Mouse (Mus musculus) hindbrain, embryonic 12.5 days (tissue): ENCODE data around the gene Ldb2. TPM values are rescaled to one million over a fixed set of nuclear protein-coding genes. Genes with fewer than 3 reads are reported as not detected.

Experiments
- ATAC-seq: fragments of 200-750 bp; cut with Nextera tagmentation; 2 replicates; pipeline ENCODE4 v1.8.0; 2017; ENCODE audit warnings: moderate TSS enrichment; ENCODE audit not compliant: low FRiP score
- H3K27ac ChIP-seq: fragments of 300-500 bp; sonication (generic); 2 replicates; pipeline ENCODE4 v1.5.1; 2016; ENCODE audit warnings: mild to moderate bottlenecking
- H3K27me3 ChIP-seq: fragments of 300-500 bp; sonication (generic); 2 replicates; pipeline ENCODE4 v1.6.1; 2016; ENCODE audit warnings: mild to moderate bottlenecking
- H3K36me3 ChIP-seq: fragments of 300-500 bp; sonication (generic); 2 replicates; pipeline ENCODE4 v1.6.1; 2016; ENCODE audit warnings: mild to moderate bottlenecking
- H3K4me1 ChIP-seq: fragments of 300-500 bp; sonication (generic); 2 replicates; pipeline ENCODE4 v1.6.1; 2016
- H3K4me2 ChIP-seq: fragments of 300-500 bp; sonication (generic); replicated peaks from 2 replicates; pipeline ENCODE4 v1.6.1; 2016; ENCODE audit warnings: mild to moderate bottlenecking
- H3K4me3 ChIP-seq: fragments of 300-500 bp; sonication (generic); 2 replicates; pipeline ENCODE4 v1.5.1; 2016; ENCODE audit warnings: mild to moderate bottlenecking
- H3K9ac ChIP-seq: fragments of 300-500 bp; sonication (generic); 2 replicates; pipeline ENCODE4 v1.6.1; 2016; ENCODE audit warnings: mild to moderate bottlenecking, moderate library complexity
- H3K9me3 ChIP-seq: fragments of 300-500 bp; sonication (generic); replicated peaks from 2 replicates; pipeline ENCODE4 v1.6.1; 2016; ENCODE audit warnings: mild to moderate bottlenecking
- WGBS: fragments of 180-500 bp; shearing (Covaris S2); methylation state at CpG from one replicate; pipeline ENCODE4 v1.1.7; 2016; 5-methylcytosine and 5-hydroxymethylcytosine counted together
- polyA plus RNA-seq: library from polyadenylated mRNA; unstranded; fragments of >200 nt; fragmentation: Nextera tagmentation; extraction: Ambion mirVana; gene quantifications from 2 replicates; pipeline ENCODE4 v1.2.1, GENCODE M21; 2016

The Ldb2 gene
- polyA plus RNA-seq, 1 experiment from 2014 or later = 27.0 TPM

DNA sequence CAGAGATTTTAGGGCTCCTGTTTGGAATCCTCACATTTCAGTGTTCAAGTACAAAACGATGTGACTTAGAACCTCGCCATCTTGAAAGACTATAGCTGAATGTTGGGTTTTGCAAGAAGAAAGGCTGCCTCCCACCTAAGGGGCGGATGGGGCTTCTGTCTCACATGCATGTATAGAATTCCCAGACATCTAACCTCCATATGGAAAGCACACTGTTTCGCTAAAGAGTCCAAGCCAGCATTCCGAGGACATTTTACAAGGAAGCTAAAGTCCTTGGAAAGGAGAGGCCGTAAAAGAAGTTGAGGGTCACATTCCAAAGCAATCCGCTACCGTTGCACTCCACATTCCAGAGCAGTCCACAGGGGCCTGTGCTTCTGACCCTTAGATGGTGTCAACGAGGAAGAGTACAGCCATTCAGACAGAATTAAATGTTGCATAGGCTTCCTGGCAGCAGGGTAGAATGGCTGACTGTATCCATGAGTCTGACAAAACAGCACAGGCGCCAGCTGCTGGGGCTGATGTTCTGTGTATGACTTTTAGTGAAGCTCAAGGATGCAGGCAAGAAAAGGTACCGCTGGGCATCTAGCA is 245.6 kb downstream of the Ldb2 start:
- Histone ChIP-seq H3K4me2 (no peak overlapping the region), H3K4me3 (no peak overlapping the region), H3K9ac (no peak overlapping the region), H3K27ac (no peak overlapping the region), H3K4me1 (no peaks in the 10 kb centered on the region), H3K27me3 (no peaks in the 10 kb centered on the region), H3K9me3 (no peaks in the 10 kb centered on the region), H3K36me3 (no peaks in the 10 kb centered on the region)
- ATAC-seq = no peak
- WGBS = 75% methylated on average over 11 of the region's 11 CpGs

DNA sequence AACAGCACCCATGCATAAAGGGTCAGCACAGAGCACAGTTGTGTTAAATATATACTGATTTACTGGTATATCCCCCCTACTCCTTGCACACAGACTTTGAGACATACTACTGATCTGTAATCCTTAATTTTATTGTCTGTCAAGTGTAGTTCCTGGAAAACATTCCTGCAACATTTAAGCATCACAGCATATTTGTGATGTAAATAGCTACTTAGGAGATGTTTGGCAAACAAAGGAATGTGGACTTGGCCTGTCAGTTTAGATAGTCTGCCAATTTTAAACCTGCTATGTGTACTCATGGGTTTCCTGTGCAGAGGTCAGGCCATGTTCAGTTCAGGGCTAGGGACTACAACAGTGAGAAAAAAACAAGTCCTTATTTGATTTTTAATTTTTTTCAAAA is 246.3 kb downstream of the Ldb2 start:
- Histone ChIP-seq H3K36me3 (no peaks in the 10 kb centered on the region), H3K4me1 (no peaks in the 10 kb centered on the region), H3K9me3 (no peaks in the 10 kb centered on the region), H3K4me3 (no peak overlapping the region), H3K27me3 (no peaks in the 10 kb centered on the region), H3K4me2 (no peak overlapping the region), H3K9ac (no peak overlapping the region), H3K27ac (no peak overlapping the region)
- ATAC-seq = no peak

DNA sequence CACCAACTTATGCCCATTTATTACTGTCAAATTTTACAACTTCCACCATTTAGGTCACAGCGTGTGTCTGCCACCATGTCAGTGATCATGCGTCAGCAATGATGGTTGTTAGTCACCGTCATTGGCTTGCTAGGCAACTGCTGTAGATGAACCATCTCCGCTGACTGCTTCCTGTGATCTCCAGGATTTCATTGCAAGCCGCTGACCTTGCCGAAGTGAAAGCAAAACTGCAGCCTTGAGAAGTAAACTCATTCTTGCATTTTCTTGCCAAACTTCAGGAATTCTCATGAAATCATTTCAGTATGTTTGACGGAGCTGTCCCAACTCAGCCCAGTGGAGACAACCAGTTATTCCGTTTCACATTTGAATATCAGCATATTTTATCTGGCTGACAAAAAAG is 247.4 kb downstream of the Ldb2 start:
- whole genome bisulfite sequencing = 84% methylated on average over 8 of the region's 8 CpGs
- Histone ChIP-seq H3K27ac (no peak overlapping the region), H3K9me3 (no peaks in the 10 kb centered on the region), H3K36me3 (no peaks in the 10 kb centered on the region), H3K4me3 (no peak overlapping the region), H3K27me3 (no peaks in the 10 kb centered on the region), H3K4me2 (no peak overlapping the region), H3K4me1 (no peaks in the 10 kb centered on the region), H3K9ac (no peak overlapping the region)
- no peak for ATAC-seq

DNA sequence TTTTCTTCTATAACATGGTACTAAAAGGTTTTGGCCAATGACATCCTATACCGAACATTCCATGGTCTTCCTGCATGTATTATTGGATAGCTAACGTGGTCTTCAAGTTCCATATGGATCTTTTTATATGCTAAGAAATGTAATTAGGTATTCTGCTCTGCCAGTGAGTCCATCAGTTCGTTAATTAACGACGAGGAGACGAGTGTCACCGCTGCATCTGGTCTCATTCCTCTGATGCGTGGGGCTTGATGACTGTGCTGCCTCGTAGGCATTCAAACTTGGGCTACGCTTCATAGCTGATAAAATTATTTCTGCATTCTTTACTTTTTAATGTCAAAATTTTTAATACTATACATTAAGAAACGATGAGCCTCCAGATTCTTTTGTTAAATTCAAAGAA is 251.0 kb downstream of the Ldb2 start:
- no peak for ATAC-seq
- H3K4me3 ChIP-seq = no peak overlapping the region
- no peaks in the 10 kb centered on the region for H3K27me3 ChIP-seq
- 76% methylated on average over 11 of the region's 11 CpGs for WGBS
- H3K4me2 ChIP-seq = no peak overlapping the region
- H3K36me3 ChIP-seq = no peaks in the 10 kb centered on the region
- no peaks in the 10 kb centered on the region for H3K4me1 ChIP-seq
- H3K9me3 ChIP-seq = no peaks in the 10 kb centered on the region
- no peak overlapping the region for H3K27ac ChIP-seq
- no peak overlapping the region for H3K9ac ChIP-seq

DNA sequence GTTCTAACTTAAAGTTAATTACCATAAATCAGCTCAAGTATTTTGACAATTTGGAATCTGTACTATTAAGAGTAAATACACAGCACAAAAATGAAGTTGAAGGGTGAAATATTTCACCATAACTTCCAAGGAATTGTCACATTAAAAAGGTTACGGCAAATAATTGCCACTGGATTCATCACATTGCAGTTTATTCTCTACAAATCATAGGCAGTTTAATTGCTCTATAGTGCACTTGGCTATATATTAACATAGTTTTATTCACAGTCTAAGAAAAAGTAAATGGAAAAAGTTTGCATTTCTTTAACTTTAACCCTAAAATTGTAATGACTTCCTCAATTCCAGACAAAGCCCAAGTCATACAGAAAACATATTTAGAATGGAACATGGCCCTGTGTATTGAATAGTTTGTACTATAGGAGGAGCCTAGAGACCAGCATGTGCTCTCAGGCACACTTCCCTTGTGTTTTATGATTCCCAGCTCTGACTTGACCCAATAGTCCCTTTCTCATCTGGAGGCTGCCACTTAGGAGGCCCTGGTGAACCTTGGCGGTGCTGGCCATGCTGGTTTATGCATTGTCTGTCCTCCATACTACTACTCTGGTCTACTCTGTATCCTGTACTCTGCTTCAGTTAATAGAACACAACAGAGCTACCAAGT is 255.9 kb downstream of the Ldb2 start:
- Histone ChIP-seq H3K4me2 (no peak overlapping the region), H3K4me3 (no peak overlapping the region), H3K9ac (no peak overlapping the region), H3K9me3 (no peaks in the 10 kb centered on the region), H3K27me3 (no peaks in the 10 kb centered on the region), H3K27ac (no peak overlapping the region), H3K36me3 (no peaks in the 10 kb centered on the region), H3K4me1 (peaks cover 9% of the 10 kb centered on the region; the same call in 1 of the 2 replicates)
- ATAC-seq = no peak
- WGBS = 92% methylated on average over 2 of the region's 2 CpGs

DNA sequence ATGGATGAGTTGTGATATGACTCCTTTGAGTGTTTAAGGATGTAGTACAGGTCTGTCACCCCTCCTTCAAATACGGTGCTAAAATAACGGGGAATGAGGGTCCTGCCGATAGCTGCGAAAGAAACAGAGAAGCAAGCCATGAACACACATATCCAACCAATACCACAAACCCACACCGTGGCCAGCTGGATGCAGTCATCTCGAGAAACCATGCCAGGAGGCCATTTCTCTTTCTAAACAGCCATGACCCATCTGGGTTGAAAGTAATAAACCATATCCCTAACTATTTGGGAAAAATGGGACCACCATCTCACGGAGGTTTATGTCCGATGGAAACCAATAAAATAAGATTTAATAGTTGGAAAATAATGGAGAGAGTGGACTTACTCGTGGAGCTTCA is 257.7 kb downstream of the Ldb2 start:
- WGBS = 95% methylated on average over 9 of the region's 9 CpGs
- Histone ChIP-seq H3K27me3 (no peaks in the 10 kb centered on the region), H3K9ac (no peak overlapping the region), H3K27ac (no peak overlapping the region), H3K36me3 (no peaks in the 10 kb centered on the region), H3K4me1 (peaks cover 17% of the 10 kb centered on the region), H3K9me3 (no peaks in the 10 kb centered on the region), H3K4me2 (no peak overlapping the region), H3K4me3 (no peak overlapping the region)
- no peak for ATAC-seq

DNA sequence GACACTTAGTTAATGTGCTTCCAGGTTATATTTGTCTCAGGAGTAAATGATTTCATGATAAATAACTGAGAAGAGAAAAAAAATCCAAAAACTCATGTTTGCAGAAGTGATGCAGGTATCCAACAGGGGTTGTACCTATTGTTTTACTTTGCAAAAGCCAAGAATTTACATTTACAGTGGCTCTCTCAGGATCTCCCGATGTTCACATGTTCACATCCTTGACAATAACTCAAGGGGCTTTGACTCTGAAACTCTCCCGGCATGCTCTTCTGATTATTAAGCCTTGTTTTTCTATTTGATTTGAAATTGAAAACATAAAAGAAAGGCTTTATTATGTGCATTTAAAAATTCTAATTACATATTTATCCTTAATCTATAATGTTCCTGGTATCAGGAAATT is 260.8 kb downstream of the Ldb2 start:
- no peak for ATAC-seq
- H3K27ac ChIP-seq = peak overlapping the region; percentile 64

DNA sequence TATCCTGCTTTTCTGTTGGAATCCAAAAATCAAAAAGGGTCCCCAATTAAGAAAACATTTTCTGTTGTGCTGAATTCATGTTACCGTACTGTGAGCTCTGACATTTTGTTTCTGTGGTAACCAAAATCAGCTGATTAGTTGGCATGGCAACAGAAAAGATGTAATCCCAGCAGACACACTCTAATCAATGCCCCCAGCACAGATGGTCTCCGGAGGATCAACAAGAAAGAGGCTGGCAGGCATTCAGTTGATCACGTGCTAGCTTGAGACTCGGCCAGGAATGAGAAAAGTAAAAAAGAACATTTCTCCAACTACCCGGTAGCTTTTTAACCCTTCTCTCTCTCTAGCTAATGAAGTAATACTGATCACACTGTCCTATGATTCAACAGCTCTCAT is 261.5 kb downstream of the Ldb2 start:
- ATAC-seq = peak; percentile 96
- no peaks in the 10 kb centered on the region for H3K27me3 ChIP-seq

More for the DNA sequence above, 260.8 kb downstream of the Ldb2 start:
- Histone ChIP-seq H3K9me3 (no peaks in the 10 kb centered on the region), H3K4me1 (peaks cover 17% of the 10 kb centered on the region), H3K36me3 (no peaks in the 10 kb centered on the region), H3K4me2 (no peak overlapping the region), H3K27me3 (no peaks in the 10 kb centered on the region), H3K4me3 (no peak overlapping the region), H3K9ac (no peak overlapping the region)
- 55% methylated on average over 2 of the region's 2 CpGs for WGBS

DNA sequence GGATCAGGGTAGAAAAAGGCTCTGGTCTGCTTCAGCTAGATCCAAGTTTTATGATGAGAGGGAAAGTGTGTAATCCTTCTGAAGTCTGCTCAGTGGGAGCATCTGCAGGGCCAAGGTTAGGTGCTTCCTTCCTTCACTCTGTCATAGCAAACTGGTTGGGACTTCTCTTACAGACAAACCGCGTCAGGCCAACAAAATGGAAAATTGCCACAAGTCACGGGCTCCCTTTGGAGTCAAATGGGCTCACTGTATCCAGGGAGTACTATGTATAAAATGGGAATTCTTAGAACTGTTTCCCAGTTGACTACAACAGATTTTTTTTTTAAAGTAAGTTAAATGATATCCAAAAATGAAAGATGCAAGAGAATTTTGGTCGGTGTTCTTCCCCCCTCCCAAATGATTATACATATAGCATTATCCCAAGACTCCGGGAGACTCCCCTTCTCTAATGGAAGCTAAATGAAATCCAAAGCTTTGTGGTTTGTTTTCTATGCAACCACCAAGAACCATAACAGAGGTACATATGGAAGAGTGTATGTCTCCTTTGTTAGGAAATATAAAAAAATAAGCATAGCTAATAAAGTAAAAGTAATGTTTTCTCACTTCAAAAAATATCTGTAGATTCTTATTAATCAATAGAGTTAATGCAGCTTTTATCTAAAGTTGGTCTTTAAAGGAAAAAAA is 262.0 kb downstream of the Ldb2 start:
- 78% methylated on average over 5 of the region's 5 CpGs for WGBS

More for the DNA sequence above, 261.5 kb downstream of the Ldb2 start:
- Histone ChIP-seq H3K9me3 (no peaks in the 10 kb centered on the region), H3K27ac (no peak overlapping the region), H3K36me3 (no peaks in the 10 kb centered on the region), H3K4me3 (no peak overlapping the region), H3K4me2 (no peak overlapping the region; the same call in 1 of the 2 replicates), H3K9ac (no peak overlapping the region), H3K4me1 (peaks cover 17% of the 10 kb centered on the region)
- 6% methylated on average over 5 of the region's 5 CpGs for WGBS

DNA sequence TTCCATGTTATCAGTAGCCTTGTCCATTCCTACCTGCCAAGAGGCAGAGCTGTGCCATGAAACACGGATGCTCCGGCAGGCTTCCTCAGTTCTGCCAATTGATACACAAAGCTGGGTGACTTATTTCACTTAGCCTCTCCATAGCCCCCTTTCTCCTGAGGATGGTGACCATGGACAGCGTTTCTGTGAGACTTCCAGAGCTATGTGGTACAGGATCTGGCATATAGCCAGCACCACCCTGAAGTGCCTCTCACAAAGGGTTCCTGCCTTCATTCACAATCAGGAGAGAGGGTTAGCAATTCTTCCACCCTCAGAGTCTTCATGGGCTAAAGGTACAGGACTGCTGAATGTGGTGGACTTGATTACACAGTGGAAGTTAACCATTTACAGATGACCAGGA is 270.0 kb downstream of the Ldb2 start:
- Histone ChIP-seq H3K9me3 (no peaks in the 10 kb centered on the region), H3K27me3 (no peaks in the 10 kb centered on the region), H3K27ac (no peak overlapping the region), H3K4me3 (no peak overlapping the region), H3K4me1 (no peaks in the 10 kb centered on the region), H3K9ac (no peak overlapping the region), H3K36me3 (no peaks in the 10 kb centered on the region), H3K4me2 (no peak overlapping the region)
- WGBS = 79% methylated on average over 3 of the region's 3 CpGs
- no peak for ATAC-seq

More for the DNA sequence above, 262.0 kb downstream of the Ldb2 start:
- ATAC-seq = peak; percentile 44; the same call in 1 of the 2 replicates
- H3K9me3 ChIP-seq = no peaks in the 10 kb centered on the region
- H3K4me2 ChIP-seq = no peak overlapping the region
- no peak overlapping the region for H3K4me3 ChIP-seq
- H3K36me3 ChIP-seq = no peaks in the 10 kb centered on the region
- H3K27me3 ChIP-seq = no peaks in the 10 kb centered on the region
- no peak overlapping the region for H3K9ac ChIP-seq
- peak overlapping the region; percentile 75 for H3K27ac ChIP-seq
- peaks cover 17% of the 10 kb centered on the region for H3K4me1 ChIP-seq

DNA sequence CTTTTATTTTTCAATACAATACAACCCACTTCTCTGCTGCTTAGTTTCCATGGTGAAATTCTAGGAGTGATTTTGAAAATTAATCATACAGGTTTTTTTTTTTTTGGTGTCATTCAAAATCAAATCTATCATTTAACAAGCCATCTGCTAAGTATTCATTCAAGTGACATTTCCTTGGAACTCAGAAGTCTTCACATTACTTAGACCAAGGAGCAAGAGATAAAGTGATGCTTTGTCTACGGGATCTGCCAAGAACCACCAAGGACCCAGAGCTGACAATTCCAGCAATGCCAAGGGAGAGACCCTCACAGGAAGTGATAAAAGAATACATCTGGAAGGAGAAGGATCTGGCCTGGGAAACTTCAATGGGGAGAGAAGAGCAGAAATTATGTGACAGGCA is 270.5 kb downstream of the Ldb2 start:
- H3K9me3 ChIP-seq = no peaks in the 10 kb centered on the region
- no peaks in the 10 kb centered on the region for H3K36me3 ChIP-seq
- no peaks in the 10 kb centered on the region for H3K4me1 ChIP-seq
- H3K4me2 ChIP-seq = no peak overlapping the region
- WGBS = 76% methylated on average over 1 of the region's 1 CpGs
- no peak overlapping the region for H3K4me3 ChIP-seq
- no peaks in the 10 kb centered on the region for H3K27me3 ChIP-seq
- H3K9ac ChIP-seq = no peak overlapping the region
- no peak overlapping the region for H3K27ac ChIP-seq
- no peak for ATAC-seq

DNA sequence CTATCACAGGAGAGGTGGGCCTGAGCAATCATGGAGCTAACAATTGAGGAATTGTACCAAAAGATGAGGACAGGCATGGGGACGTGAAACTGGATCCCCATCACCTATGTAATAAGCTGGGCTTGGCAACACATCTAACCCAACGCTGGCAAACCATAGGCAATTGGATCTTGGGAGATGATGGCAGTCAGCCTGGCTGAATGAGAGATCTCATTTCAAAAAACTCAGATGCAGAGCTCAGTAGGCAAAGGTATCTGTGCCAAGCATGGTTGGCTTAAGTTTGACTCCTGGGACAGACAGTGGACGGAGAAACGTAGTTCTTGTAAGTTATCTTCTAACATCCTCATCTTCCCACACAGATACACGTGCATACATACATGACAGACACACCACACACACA is 294.3 kb downstream of the Ldb2 start:
- 90% methylated on average over 5 of the region's 5 CpGs for WGBS
- H3K4me2 ChIP-seq = no peak overlapping the region
- ATAC-seq = no peak
- H3K9ac ChIP-seq = no peak overlapping the region
- no peaks in the 10 kb centered on the region for H3K27me3 ChIP-seq
- H3K9me3 ChIP-seq = 0 out of 2 replicates have a peak, but pooled peaks cover 2% of the 10 kb centered on the region
- no peak overlapping the region for H3K4me3 ChIP-seq
- no peak overlapping the region for H3K27ac ChIP-seq
- H3K4me1 ChIP-seq = no peaks in the 10 kb centered on the region
- H3K36me3 ChIP-seq = no peaks in the 10 kb centered on the region

DNA sequence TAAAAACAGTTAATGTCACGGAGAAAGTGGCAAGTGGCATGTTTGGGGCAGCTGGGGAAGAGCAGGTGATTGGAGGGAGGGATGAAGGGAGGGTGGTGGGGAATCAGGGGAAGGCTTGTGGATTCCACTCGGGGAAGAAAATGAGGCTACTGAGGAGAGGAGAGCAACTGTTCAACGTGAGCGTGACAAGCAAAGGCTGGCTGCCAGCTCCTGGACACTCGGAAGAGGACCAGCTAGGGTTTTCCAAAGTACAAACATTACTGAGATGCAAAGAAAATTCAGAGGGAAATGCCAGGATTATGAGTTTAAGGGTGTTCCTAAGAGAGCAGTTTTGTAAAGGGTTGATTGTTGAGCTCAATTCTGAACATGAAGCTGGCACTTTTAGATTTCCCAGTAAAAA is 294.7 kb downstream of the Ldb2 start:
- 85% methylated on average over 5 of the region's 5 CpGs for WGBS
- no peaks in the 10 kb centered on the region for H3K4me1 ChIP-seq
- H3K4me2 ChIP-seq = no peak overlapping the region
- H3K9me3 ChIP-seq = 0 out of 2 replicates have a peak, but pooled peaks cover 2% of the 10 kb centered on the region
- no peaks in the 10 kb centered on the region for H3K27me3 ChIP-seq
- H3K4me3 ChIP-seq = no peak overlapping the region
- H3K27ac ChIP-seq = no peak overlapping the region
- H3K36me3 ChIP-seq = no peaks in the 10 kb centered on the region
- H3K9ac ChIP-seq = no peak overlapping the region
- ATAC-seq = no peak
